Mouse (Mus musculus) lung, embryonic 14.5 days (tissue): ENCODE measurements around the gene Rrp9. TPM values are rescaled to one million over a fixed set of nuclear protein-coding genes. Genes with fewer than 3 reads are reported as not detected.

Experiments used
- ATAC-seq: fragments of 200-750 bp; cut with Nextera tagmentation; 2 replicates; pipeline ENCODE4 v1.8.0; 2017; ENCODE audit warnings: mild to moderate bottlenecking, moderate TSS enrichment, moderate library complexity; ENCODE audit not compliant: insufficient read depth
- DNase-seq: peaks from one replicate; pipeline ENCODE4 v3.0.0-alpha.2; 2015
- H3K27ac ChIP-seq: fragments of 300-500 bp; sonication (generic); 2 replicates; pipeline ENCODE4 v1.5.1; 2014; ENCODE audit warnings: low read depth, mild to moderate bottlenecking, moderate library complexity
- H3K27me3 ChIP-seq: fragments of 300-500 bp; sonication (generic); 2 replicates; pipeline ENCODE4 v1.6.1; 2014; ENCODE audit warnings: low read length, control low read depth; ENCODE audit not compliant: insufficient read depth
- H3K36me3 ChIP-seq: fragments of 300-500 bp; sonication (generic); 2 replicates; pipeline ENCODE4 v1.6.1; 2014; ENCODE audit warnings: control low read depth; ENCODE audit not compliant: insufficient read depth
- H3K4me1 ChIP-seq: fragments of 300-500 bp; sonication (generic); 2 replicates; pipeline ENCODE4 v1.6.1; 2014; ENCODE audit warnings: antibody characterized with exemption, control low read depth; ENCODE audit not compliant: insufficient read depth
- H3K4me2 ChIP-seq: fragments of 300-500 bp; sonication (generic); 2 replicates; pipeline ENCODE4 v1.6.1; 2014; ENCODE audit warnings: mild to moderate bottlenecking
- H3K4me3 ChIP-seq: fragments of 300-500 bp; sonication (generic); 2 replicates; pipeline ENCODE4 v1.5.1; 2014; ENCODE audit warnings: low read depth, low read length
- H3K9ac ChIP-seq: fragments of 300-500 bp; sonication (generic); 2 replicates; pipeline ENCODE4 v1.6.1; 2014
- H3K9me3 ChIP-seq: fragments of 300-500 bp; sonication (generic); 2 replicates; pipeline ENCODE4 v1.6.1; 2016; ENCODE audit warnings: low read depth, low read length, control low read depth
- CTCF ChIP-seq: IDR thresholded peaks from 2 replicates; pipeline ENCODE4 v1.5.1; 2016; ENCODE audit warnings: antibody characterized with exemption, low read depth
- WGBS: fragments of 180-500 bp; shearing (Covaris S2); extraction: QIAGEN DNeasy Blood & Tissue Kit; methylation state at CpG from one replicate; pipeline ENCODE4 v1.1.7; 2014; 5-methylcytosine and 5-hydroxymethylcytosine counted together
- polyA plus RNA-seq: library from polyadenylated mRNA; unstranded; fragments of >200 nt; fragmentation: Nextera tagmentation; extraction: Ambion mirVana; gene quantifications from 2 replicates; pipeline ENCODE4 v1.2.1, GENCODE M21; 2014

Gene Rrp9
- polyA plus RNA-seq, 1 experiment from 2014 or later = 52.7 TPM

- DNase-seq = no peak
- Histone ChIP-seq H3K9me3 (no peaks in the 10 kb centered on the region), H3K9ac (no peak overlapping the region), H3K4me2 (no peak overlapping the region), H3K27ac (no peak overlapping the region), H3K36me3 (no peaks in the 10 kb centered on the region), H3K4me1 (peaks cover 53% of the 10 kb centered on the region), H3K4me3 (no peak overlapping the region), H3K27me3 (no peaks in the 10 kb centered on the region)
- no peak for TF ChIP-seq CTCF
- 17% methylated on average over 2 of the region's 2 CpGs for WGBS
- ATAC-seq = no peak
Measured at GRCm38 (mm10) chr9:106451899-106452298, 23.9 kb upstream of the Rrp9 start.

GRCm38 (mm10) chr9:106452351-106452750, 23.4 kb upstream of the Rrp9 start:
- ATAC-seq (no peak), DNase-seq (no peak)
- Histone ChIP-seq H3K9ac (no peak overlapping the region), H3K27me3 (no peaks in the 10 kb centered on the region), H3K4me1 (peaks cover 57% of the 10 kb centered on the region), H3K9me3 (no peaks in the 10 kb centered on the region), H3K27ac (0 out of 2 replicates have a peak overlapping the region, but pooled peaks have one; percentile 92), H3K36me3 (no peaks in the 10 kb centered on the region), H3K4me2 (peak overlapping the region; percentile 97), H3K4me3 (peak overlapping the region; percentile 69; the same call in 1 of the 2 replicates)
- no peak for TF ChIP-seq CTCF
- 31% methylated on average over 6 of the region's 6 CpGs for WGBS

- Histone ChIP-seq H3K4me2 (peak overlapping the region; percentile 97), H3K27me3 (no peaks in the 10 kb centered on the region), H3K36me3 (no peaks in the 10 kb centered on the region), H3K27ac (peak overlapping the region; percentile 92), H3K4me3 (peak overlapping the region; percentile 69), H3K9me3 (no peaks in the 10 kb centered on the region), H3K9ac (peak overlapping the region; percentile 73), H3K4me1 (peaks cover 55% of the 10 kb centered on the region)
- no peak for ATAC-seq
- no peak for DNase-seq
- TF ChIP-seq CTCF = no peak
- WGBS = 0% methylated on average over 7 of the region's 7 CpGs
Measured at GRCm38 (mm10) chr9:106452821-106453220, 22.9 kb upstream of the Rrp9 start.

GRCm38 (mm10) chr9:106453271-106454070, 22.3 kb upstream of the Rrp9 start, which contains the start of gene Pcbp4:
Gene Pcbp4, plus strand, starts transcription at chr9:106453291.
- Histone ChIP-seq H3K4me2 (peak within 1 kb of the TSS; percentile 97), H3K4me1 (peaks cover 50% of the 10 kb centered on the region), H3K9me3 (no peaks in the 10 kb centered on the region), H3K36me3 (no peaks in the 10 kb centered on the region), H3K9ac (peak within 1 kb of the TSS; percentile 73), H3K27ac (peak within 1 kb of the TSS; percentile 92), H3K4me3 (peak within 1 kb of the TSS; percentile 69), H3K27me3 (no peaks in the 10 kb centered on the region)
- no peak for TF ChIP-seq CTCF
- DNase-seq = peak; percentile 84
- peak; percentile 65 for ATAC-seq
- under 1% methylated on average over 57 of the region's 74 CpGs for WGBS

- Histone ChIP-seq H3K9ac (peak overlapping the region; percentile 73), H3K9me3 (no peaks in the 10 kb centered on the region), H3K27ac (peak overlapping the region; percentile 91), H3K4me2 (peak overlapping the region; percentile 97), H3K4me3 (peak overlapping the region; percentile 69), H3K36me3 (peaks cover 6% of the 10 kb centered on the region; the same call in 1 of the 2 replicates), H3K27me3 (no peaks in the 10 kb centered on the region), H3K4me1 (peaks cover 50% of the 10 kb centered on the region)
- ATAC-seq (peak; percentile 4), DNase-seq (no peak)
- TF ChIP-seq CTCF = no peak
- under 1% methylated on average over 20 of the region's 20 CpGs for WGBS
Measured at GRCm38 (mm10) chr9:106454071-106454761, 21.5 kb upstream of the Rrp9 start.

- 1% methylated on average over 17 of the region's 17 CpGs for WGBS
- Histone ChIP-seq H3K27ac (peak overlapping the region; percentile 91), H3K4me2 (peak overlapping the region; percentile 97), H3K9ac (peak overlapping the region; percentile 73), H3K27me3 (no peaks in the 10 kb centered on the region), H3K4me1 (peaks cover 47% of the 10 kb centered on the region), H3K36me3 (peaks cover 10% of the 10 kb centered on the region; the same call in 1 of the 2 replicates), H3K9me3 (no peaks in the 10 kb centered on the region), H3K4me3 (peak overlapping the region; percentile 69)
- TF ChIP-seq CTCF = no peak
- ATAC-seq = peak; percentile 15; the same call in 1 of the 2 replicates
- peak; percentile 66 for DNase-seq
Measured at GRCm38 (mm10) chr9:106454888-106455681, 20.7 kb upstream of the Rrp9 start.
